Mouse (Mus musculus) forebrain, embryonic 10.5 days (tissue): ENCODE results near the gene Anks1b. TPM values are rescaled to one million over a fixed set of nuclear protein-coding genes. Genes with fewer than 3 reads are reported as not detected.

Experiments used
- DNase-seq: peaks from one replicate; pipeline ENCODE4 v3.0.0-alpha.2; 2017; ENCODE audit warnings: low spot score; ENCODE audit errors: extremely low spot score
- H3K27ac ChIP-seq: fragments of 300-500 bp; sonication (generic); 2 replicates; pipeline ENCODE4 v1.5.1; 2016; ENCODE audit warnings: mild to moderate bottlenecking
- H3K27me3 ChIP-seq: fragments of 300-500 bp; sonication (generic); 2 replicates; pipeline ENCODE4 v1.6.1; 2016; ENCODE audit warnings: mild to moderate bottlenecking; ENCODE audit not compliant: poor library complexity, severe bottlenecking
- H3K36me3 ChIP-seq: fragments of 300-500 bp; sonication (generic); replicated peaks from 2 replicates; pipeline ENCODE4 v1.6.1; 2016; ENCODE audit warnings: mild to moderate bottlenecking, moderate library complexity
- H3K4me1 ChIP-seq: fragments of 300-500 bp; sonication (generic); 2 replicates; pipeline ENCODE4 v1.6.1; 2016
- H3K4me3 ChIP-seq: fragments of 300-500 bp; sonication (generic); 2 replicates; pipeline ENCODE4 v1.5.1; 2016; ENCODE audit warnings: mild to moderate bottlenecking, moderate library complexity
- H3K9me3 ChIP-seq: fragments of 300-500 bp; sonication (generic); 2 replicates; pipeline ENCODE4 v1.6.1; 2016; ENCODE audit warnings: mild to moderate bottlenecking, moderate library complexity
- WGBS: fragments of 180-500 bp; shearing (Covaris S2); methylation state at CpG from one replicate; pipeline ENCODE4 v1.1.7; 2016; 5-methylcytosine and 5-hydroxymethylcytosine counted together
- polyA plus RNA-seq: library from polyadenylated mRNA; unstranded; fragments of >200 nt; fragmentation: Nextera tagmentation; extraction: Ambion mirVana; gene quantifications from 2 replicates; pipeline ENCODE4 v1.2.1, GENCODE M21; 2016

Gene Anks1b
- polyA plus RNA-seq, 1 experiment from 2014 or later: 3.1 TPM

GRCm38 (mm10) chr10:90947043-90947442 is 1073.7 kb downstream of the Anks1b start:
- H3K27ac ChIP-seq: no peak overlapping the region
- no peaks in the 10 kb centered on the region for H3K9me3 ChIP-seq
- no peak overlapping the region for H3K4me3 ChIP-seq
- H3K4me1 ChIP-seq: no peaks in the 10 kb centered on the region; the same call in 1 of the 2 replicates
- no peaks in the 10 kb centered on the region for H3K27me3 ChIP-seq
- H3K36me3 ChIP-seq: no peaks in the 10 kb centered on the region
- no peak for DNase-seq
- 92% methylated on average over 6 of the region's 6 CpGs for WGBS

- Histone ChIP-seq H3K27me3 (no peaks in the 10 kb centered on the region), H3K9me3 (no peaks in the 10 kb centered on the region), H3K4me1 (no peaks in the 10 kb centered on the region; the same call in 1 of the 2 replicates), H3K4me3 (no peak overlapping the region), H3K36me3 (no peaks in the 10 kb centered on the region), H3K27ac (no peak overlapping the region)
- DNase-seq: no peak
- WGBS: 94% methylated on average over 18 of the region's 18 CpGs
These were observed 1074.5 kb downstream of the Anks1b start for GRCm38 (mm10) chr10:90947608-90948373.

GRCm38 (mm10) chr10:90953103-90953709 is 1079.9 kb downstream of the Anks1b start:
- 94% methylated on average over 15 of the region's 15 CpGs for WGBS
- no peaks in the 10 kb centered on the region for H3K36me3 ChIP-seq
- H3K9me3 ChIP-seq: no peaks in the 10 kb centered on the region
- H3K27ac ChIP-seq: no peak overlapping the region
- no peak overlapping the region for H3K4me3 ChIP-seq
- no peaks in the 10 kb centered on the region for H3K27me3 ChIP-seq
- no peak for DNase-seq
- no peaks in the 10 kb centered on the region; the same call in 1 of the 2 replicates for H3K4me1 ChIP-seq

GRCm38 (mm10) chr10:90953821-90954220 is 1080.5 kb downstream of the Anks1b start:
- WGBS: 88% methylated on average over 6 of the region's 6 CpGs
- no peaks in the 10 kb centered on the region; the same call in 1 of the 2 replicates for H3K4me1 ChIP-seq
- H3K27me3 ChIP-seq: no peaks in the 10 kb centered on the region
- DNase-seq: no peak
- H3K4me3 ChIP-seq: no peak overlapping the region
- H3K9me3 ChIP-seq: no peaks in the 10 kb centered on the region
- H3K36me3 ChIP-seq: no peaks in the 10 kb centered on the region
- no peak overlapping the region for H3K27ac ChIP-seq

GRCm38 (mm10) chr10:90960374-90960773 is 1087.1 kb downstream of the Anks1b start:
- no peaks in the 10 kb centered on the region for H3K36me3 ChIP-seq
- peaks cover 7% of the 10 kb centered on the region for H3K4me1 ChIP-seq
- no peak overlapping the region for H3K4me3 ChIP-seq
- H3K27me3 ChIP-seq: peaks cover 7% of the 10 kb centered on the region; the same call in 1 of the 2 replicates
- WGBS: 85% methylated on average over 7 of the region's 7 CpGs
- no peak for DNase-seq
- H3K9me3 ChIP-seq: no peaks in the 10 kb centered on the region
- no peak overlapping the region for H3K27ac ChIP-seq

GRCm38 (mm10) chr10:90964511-90964910 is 1091.2 kb downstream of the Anks1b start:
- Histone ChIP-seq H3K36me3 (no peaks in the 10 kb centered on the region), H3K27me3 (peaks cover 48% of the 10 kb centered on the region), H3K4me3 (no peak overlapping the region), H3K4me1 (peaks cover 30% of the 10 kb centered on the region), H3K27ac (no peak overlapping the region), H3K9me3 (no peaks in the 10 kb centered on the region)
- WGBS: 34% methylated on average over 9 of the region's 9 CpGs
- no peak for DNase-seq

GRCm38 (mm10) chr10:90965671-90966315 is 1092.5 kb downstream of the Anks1b start:
- peaks cover 61% of the 10 kb centered on the region for H3K27me3 ChIP-seq
- no peak overlapping the region for H3K4me3 ChIP-seq
- no peak for DNase-seq
- no peaks in the 10 kb centered on the region for H3K9me3 ChIP-seq
- WGBS: 58% methylated on average over 14 of the region's 14 CpGs
- no peak overlapping the region for H3K27ac ChIP-seq
- H3K4me1 ChIP-seq: peaks cover 42% of the 10 kb centered on the region
- no peaks in the 10 kb centered on the region for H3K36me3 ChIP-seq

GRCm38 (mm10) chr10:90966821-90967220 is 1093.5 kb downstream of the Anks1b start:
- Histone ChIP-seq H3K9me3 (no peaks in the 10 kb centered on the region), H3K27ac (no peak overlapping the region), H3K4me3 (no peak overlapping the region), H3K4me1 (peaks cover 42% of the 10 kb centered on the region), H3K36me3 (no peaks in the 10 kb centered on the region), H3K27me3 (peaks cover 67% of the 10 kb centered on the region)
- no peak for DNase-seq
- 31% methylated on average over 9 of the region's 9 CpGs for WGBS

- Histone ChIP-seq H3K9me3 (no peaks in the 10 kb centered on the region), H3K4me3 (no peak overlapping the region), H3K4me1 (peaks cover 42% of the 10 kb centered on the region), H3K27me3 (peaks cover 71% of the 10 kb centered on the region), H3K36me3 (no peaks in the 10 kb centered on the region), H3K27ac (no peak overlapping the region)
- 94% methylated on average over 10 of the region's 10 CpGs for WGBS
- DNase-seq: no peak
These were observed 1094.9 kb downstream of the Anks1b start for GRCm38 (mm10) chr10:90968247-90968646.

- Histone ChIP-seq H3K9me3 (no peaks in the 10 kb centered on the region), H3K4me3 (peak overlapping the region; percentile 63), H3K36me3 (no peaks in the 10 kb centered on the region), H3K27ac (peak overlapping the region; percentile 72), H3K4me1 (peaks cover 38% of the 10 kb centered on the region), H3K27me3 (peaks cover 71% of the 10 kb centered on the region)
- peak; percentile 48 for DNase-seq
- 1% methylated on average over 72 of the region's 72 CpGs for WGBS
These were observed 1096.3 kb downstream of the Anks1b start for GRCm38 (mm10) chr10:90969355-90970174.

- DNase-seq: no peak
- WGBS: 36% methylated on average over 4 of the region's 4 CpGs
- H3K4me1 ChIP-seq: peaks cover 38% of the 10 kb centered on the region
- H3K27me3 ChIP-seq: peaks cover 62% of the 10 kb centered on the region
- H3K36me3 ChIP-seq: no peaks in the 10 kb centered on the region
- H3K4me3 ChIP-seq: no peak overlapping the region
- no peaks in the 10 kb centered on the region for H3K9me3 ChIP-seq
- no peak overlapping the region for H3K27ac ChIP-seq
These were observed 1097.3 kb downstream of the Anks1b start for GRCm38 (mm10) chr10:90970560-90970959.

- Histone ChIP-seq H3K4me3 (no peak overlapping the region), H3K4me1 (peaks cover 19% of the 10 kb centered on the region), H3K9me3 (no peaks in the 10 kb centered on the region), H3K27ac (no peak overlapping the region), H3K27me3 (peaks cover 27% of the 10 kb centered on the region), H3K36me3 (no peaks in the 10 kb centered on the region)
- no peak for DNase-seq
- 83% methylated on average over 2 of the region's 2 CpGs for WGBS
These were observed 1100.8 kb downstream of the Anks1b start for GRCm38 (mm10) chr10:90974084-90974483.
